Mouse (Mus musculus): ENCODE measurements around the gene Hist1h2bq. TPM values are rescaled to one million over a fixed set of nuclear protein-coding genes. Genes with fewer than 3 reads are reported as not detected.
"Not testable (repeated sequence)": the region's sequence is repeated elsewhere in the genome, so short reads cannot be mapped to it uniquely, and the experiment has no call there.

The Hist1h2bq gene
- total and polyA plus RNA-seq, 2 experiments from 2014 or later, result 4.8 to 1,114 TPM

- DNase-seq (ENCODE audit: low spot score) (no peak), ATAC-seq (no peak)
- H3K36me3 ChIP-seq (ENCODE audit: insufficient read depth, low read length), result no peaks in the 10 kb centered on the region
- no peak for TF ChIP-seq CTCF (IDR thresholded peaks at IDR 0.05; ENCODE audit: low read depth)
- H3K27me3 ChIP-seq (ENCODE audit: insufficient read depth, low read length), result no peaks in the 10 kb centered on the region
- no peak overlapping the region for H3K9ac ChIP-seq (replicated peaks; ENCODE audit: low read length)
- no peak overlapping the region for H3K4me2 ChIP-seq (ENCODE audit: low read depth, low read length)
- no peaks in the 10 kb centered on the region for H3K9me3 ChIP-seq (ENCODE audit: low read length)
- peaks cover 1% of the 10 kb centered on the region; the same call in 1 of the 2 replicates for H3K4me1 ChIP-seq (ENCODE audit: insufficient read depth, low read length)
- WGBS, result 90% methylated on average over 7 of the region's 7 CpGs
- no peak overlapping the region for H3K27ac ChIP-seq
- no peak overlapping the region for H3K4me3 ChIP-seq (ENCODE audit: low read length)
Observed at GRCm38 (mm10) chr13:21795584-21795983, 14.4 kb downstream of the Hist1h2bq start.

GRCm38 (mm10) chr13:21790601-21791283 lies 19.3 kb downstream of the Hist1h2bq start:
- peak; percentile 16 for DNase-seq (ENCODE audit: low spot score)
- H3K4me3 ChIP-seq (ENCODE audit: low read length), result no peak overlapping the region
- 10% methylated on average over 16 of the region's 18 CpGs for WGBS
- no peak for TF ChIP-seq CTCF (IDR thresholded peaks at IDR 0.05; ENCODE audit: low read depth)
- H3K27me3 ChIP-seq (ENCODE audit: insufficient read depth, low read length), result no peaks in the 10 kb centered on the region
- no peak overlapping the region for H3K9ac ChIP-seq (replicated peaks; ENCODE audit: low read length)
- no peak overlapping the region; the same call in 1 of the 2 replicates for H3K27ac ChIP-seq
- H3K36me3 ChIP-seq (ENCODE audit: insufficient read depth, low read length), result no peaks in the 10 kb centered on the region
- H3K4me2 ChIP-seq (ENCODE audit: low read depth, low read length), result peak overlapping the region; percentile 50
- peaks cover 3% of the 10 kb centered on the region; the same call in 1 of the 2 replicates for H3K4me1 ChIP-seq (ENCODE audit: insufficient read depth, low read length)
- no peak for ATAC-seq
- H3K9me3 ChIP-seq (ENCODE audit: low read length), result no peaks in the 10 kb centered on the region

- no peak overlapping the region for H3K27ac ChIP-seq
- no peak overlapping the region for H3K4me2 ChIP-seq (ENCODE audit: low read depth, low read length)
- WGBS, result 68% methylated on average over 6 of the region's 6 CpGs
- H3K36me3 ChIP-seq (ENCODE audit: insufficient read depth, low read length), result no peaks in the 10 kb centered on the region
- ATAC-seq (no peak), DNase-seq (ENCODE audit: low spot score) (no peak)
- H3K9me3 ChIP-seq (ENCODE audit: low read length), result no peaks in the 10 kb centered on the region
- H3K9ac ChIP-seq (replicated peaks; ENCODE audit: low read length), result no peak overlapping the region
- no peaks in the 10 kb centered on the region for H3K27me3 ChIP-seq (ENCODE audit: insufficient read depth, low read length)
- peaks cover 3% of the 10 kb centered on the region; the same call in 1 of the 2 replicates for H3K4me1 ChIP-seq (ENCODE audit: insufficient read depth, low read length)
- TF ChIP-seq CTCF (IDR thresholded peaks at IDR 0.05; ENCODE audit: low read depth), result no peak
- H3K4me3 ChIP-seq (ENCODE audit: low read length), result no peak overlapping the region
Observed at GRCm38 (mm10) chr13:21789925-21790324, 20.1 kb downstream of the Hist1h2bq start.

DNA sequence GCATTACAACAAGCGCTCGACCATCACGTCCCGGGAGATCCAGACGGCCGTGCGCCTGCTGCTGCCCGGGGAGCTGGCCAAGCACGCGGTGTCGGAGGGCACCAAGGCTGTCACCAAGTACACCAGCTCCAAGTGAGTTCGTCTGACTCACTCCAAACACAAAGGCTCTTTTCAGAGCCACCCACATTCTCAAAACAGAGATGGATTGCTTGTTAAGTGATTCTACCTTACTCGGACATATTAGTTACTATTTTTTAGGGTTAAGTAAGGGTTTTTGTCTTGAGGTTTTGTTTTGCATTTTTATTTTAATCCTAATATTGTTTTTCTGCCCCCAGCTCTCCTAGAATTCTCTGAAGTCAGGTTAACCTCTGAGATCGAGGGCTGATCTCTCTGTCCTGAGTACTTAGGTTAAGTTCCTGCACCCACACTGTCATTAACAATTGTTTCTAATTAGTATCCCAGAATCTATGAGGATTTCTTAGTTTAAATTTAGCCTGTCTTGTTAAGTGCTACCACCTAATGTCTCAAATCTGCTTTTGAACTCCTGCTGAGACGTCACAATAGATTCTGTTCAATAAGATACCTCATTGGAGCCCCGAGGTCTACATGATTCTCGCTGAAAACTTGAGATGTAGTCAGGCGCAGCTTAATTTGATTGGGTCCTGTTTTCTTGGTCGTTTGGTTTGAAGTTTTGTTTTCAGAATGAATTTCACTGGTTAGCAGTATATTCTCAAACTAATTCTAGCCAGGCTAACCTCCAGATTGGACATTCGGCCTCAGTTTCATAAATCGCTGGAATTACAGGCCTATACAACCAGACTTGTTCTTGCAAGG lies 22.0 kb downstream of the Hist1h2bq start:
- DNase-seq (ENCODE audit: low spot score) (peak; percentile 19), ATAC-seq (peak; percentile 21)
- no peaks in the 10 kb centered on the region for H3K9me3 ChIP-seq (ENCODE audit: low read length)
- no peak overlapping the region; the same call in 1 of the 2 replicates for H3K9ac ChIP-seq (replicated peaks; ENCODE audit: low read length)
- H3K27ac ChIP-seq, result peak overlapping the region; percentile 56; the same call in 1 of the 2 replicates
- no peak for TF ChIP-seq CTCF (IDR thresholded peaks at IDR 0.05; ENCODE audit: low read depth)
- H3K4me3 ChIP-seq (ENCODE audit: low read length), result peak overlapping the region; percentile 31; the same call in 1 of the 2 replicates
- WGBS, result 16% methylated on average over 14 of the region's 21 CpGs
- peaks cover 3% of the 10 kb centered on the region; the same call in 1 of the 2 replicates for H3K4me1 ChIP-seq (ENCODE audit: insufficient read depth, low read length)
- H3K36me3 ChIP-seq (ENCODE audit: insufficient read depth, low read length), result no peaks in the 10 kb centered on the region
- no peaks in the 10 kb centered on the region for H3K27me3 ChIP-seq (ENCODE audit: insufficient read depth, low read length)
- H3K4me2 ChIP-seq (ENCODE audit: low read depth, low read length), result peak overlapping the region; percentile 54

- not testable (repeated sequence) for H3K27me3 ChIP-seq (ENCODE audit: insufficient read depth, low read length); H3K36me3 ChIP-seq (ENCODE audit: insufficient read depth, low read length); H3K4me1 ChIP-seq (ENCODE audit: insufficient read depth, low read length); H3K9me3 ChIP-seq (ENCODE audit: low read length)
- ATAC-seq, result peak; percentile 96
- Histone ChIP-seq H3K4me2 (ENCODE audit: low read depth, low read length) (peak within 1 kb of the TSS; percentile 54), H3K9ac (replicated peaks; ENCODE audit: low read length) (peak within 1 kb of the TSS; percentile 35; the same call in 1 of the 2 replicates), H3K4me3 (ENCODE audit: low read length) (peak within 1 kb of the TSS; percentile 31), H3K27ac (peak within 1 kb of the TSS; percentile 73)
- 0% methylated on average over 34 of the region's 63 CpGs for WGBS
- DNase-seq (ENCODE audit: low spot score), result peak; percentile 99
Observed at GRCm38 (mm10) chr13:21786899-21787629, 22.9 kb downstream of the Hist1h2bq start, which contains the start of the genes Hist1h2an and Hist1h2bp. Gene Hist1h2an, minus strand, starts transcription at chr13:21787218. Gene Hist1h2bp, plus strand, starts transcription at chr13:21787461.

Measured in hindbrain, postnatal 0 days (tissue).